Mouse (Mus musculus) layer of hippocampus, adult 11-12 months (tissue): ENCODE data around the gene Ctxn1.

ENCODE experiments used
- DNase-seq: peaks from one replicate; pipeline ENCODE4 v3.0.0; 2022; ENCODE audit warnings: low spot score

Gene Ctxn1

GRCm38 (mm10) chr8:4250306-4250970, 8.6 kb downstream of the Ctxn1 start:
- peak; percentile 89 for DNase-seq

- DNase-seq = no peak
Measured at GRCm38 (mm10) chr8:4249213-4249612, 9.9 kb downstream of the Ctxn1 start.

- DNase-seq = no peak
Measured at GRCm38 (mm10) chr8:4247951-4248540, 11.0 kb downstream of the Ctxn1 start, which contains the start of gene Tgfbr3l. TSS of gene Tgfbr3l (plus strand) at chr8:4248214.

- no peak for DNase-seq
Measured at GRCm38 (mm10) chr8:4247241-4247640, 11.8 kb downstream of the Ctxn1 start.

GRCm38 (mm10) chr8:4245737-4246136, 13.3 kb downstream of the Ctxn1 start:
- no peak for DNase-seq

- no peak for DNase-seq
Measured at GRCm38 (mm10) chr8:4245061-4245460, 14.0 kb downstream of the Ctxn1 start.

GRCm38 (mm10) chr8:4239193-4239890, 19.7 kb downstream of the Ctxn1 start:
- DNase-seq = no peak

- DNase-seq = peak; percentile 100
Measured at GRCm38 (mm10) chr8:4238434-4239192, 20.5 kb downstream of the Ctxn1 start, which contains the start of the genes Map2k7 and Gm49320. TSS of gene Map2k7 (plus strand) at chr8:4238740. TSS of gene Gm49320 (plus strand) at chr8:4238865.

- no peak for DNase-seq
Measured at GRCm38 (mm10) chr8:4237814-4238433, 21.1 kb downstream of the Ctxn1 start.

- no peak for DNase-seq
Measured at GRCm38 (mm10) chr8:4230612-4231351, 28.3 kb downstream of the Ctxn1 start.

GRCm38 (mm10) chr8:4229784-4230183, 29.3 kb downstream of the Ctxn1 start:
- no peak for DNase-seq

- DNase-seq = no peak
Measured at GRCm38 (mm10) chr8:4227919-4228318, 31.2 kb downstream of the Ctxn1 start.

- no peak for DNase-seq
Measured at GRCm38 (mm10) chr8:4226739-4227347, 32.2 kb downstream of the Ctxn1 start, which contains the start of gene Lrrc8e. TSS of gene Lrrc8e (plus strand) at chr8:4226827.

GRCm38 (mm10) chr8:4226323-4226722, 32.8 kb downstream of the Ctxn1 start:
- DNase-seq = no peak

GRCm38 (mm10) chr8:4222059-4222458, 37.0 kb downstream of the Ctxn1 start:
- no peak for DNase-seq

GRCm38 (mm10) chr8:4219617-4220016, 39.5 kb downstream of the Ctxn1 start:
- no peak for DNase-seq

GRCm38 (mm10) chr8:4216791-4217621, 42.1 kb downstream of the Ctxn1 start, which contains the start of gene Prr36:
TSS of gene Prr36 (minus strand) at chr8:4217459.
- DNase-seq = no peak

GRCm38 (mm10) chr8:4216296-4216695, 42.8 kb downstream of the Ctxn1 start:
- no peak for DNase-seq
